Mouse (Mus musculus) kidney, embryonic 14.5 days (tissue): ENCODE measurements around the gene Gm21887. TPM values are rescaled to one million over a fixed set of nuclear protein-coding genes. Genes with fewer than 3 reads are reported as not detected.
A peak's percentile ranks its signal among the peaks of the same experiment; 100 is the strongest.
"Not testable (repeated sequence)": the region's sequence is repeated elsewhere in the genome, so short reads cannot be mapped to it uniquely, and the experiment has no call there.

Source experiments
- ATAC-seq: fragments of 200-750 bp; cut with Nextera tagmentation; 2 replicates; pipeline ENCODE4 v1.8.0; 2017; ENCODE audit warnings: moderate number of reproducible peaks, mild to moderate bottlenecking, moderate TSS enrichment, moderate library complexity; ENCODE audit not compliant: low FRiP score, low TSS enrichment
- H3K27ac ChIP-seq: fragments of 300-500 bp; sonication (generic); 2 replicates; pipeline ENCODE4 v1.5.1; 2014; ENCODE audit warnings: low read depth, mild to moderate bottlenecking, low read length, moderate library complexity, mixed read lengths
- H3K27me3 ChIP-seq: fragments of 300-500 bp; sonication (generic); 2 replicates; pipeline ENCODE4 v1.6.1; 2014; ENCODE audit warnings: mild to moderate bottlenecking, low read length; ENCODE audit not compliant: control insufficient read depth, insufficient read depth
- H3K36me3 ChIP-seq: fragments of 300-500 bp; sonication (generic); 2 replicates; pipeline ENCODE4 v1.6.1; 2014; ENCODE audit warnings: low read length, mixed read lengths; ENCODE audit not compliant: control insufficient read depth, insufficient read depth
- H3K4me1 ChIP-seq: fragments of 300-500 bp; sonication (generic); 2 replicates; pipeline ENCODE4 v1.6.1; 2014; ENCODE audit warnings: low read length, mixed read lengths; ENCODE audit not compliant: control insufficient read depth, insufficient read depth
- H3K4me2 ChIP-seq: fragments of 300-500 bp; sonication (generic); replicated peaks from 2 replicates; pipeline ENCODE4 v1.6.1; 2014; ENCODE audit warnings: low read depth, mild to moderate bottlenecking, low read length
- H3K4me3 ChIP-seq: fragments of 300-500 bp; sonication (generic); 2 replicates; pipeline ENCODE4 v1.5.1; 2014; ENCODE audit warnings: mild to moderate bottlenecking, low read length
- H3K9ac ChIP-seq: fragments of 300-500 bp; sonication (generic); 2 replicates; pipeline ENCODE4 v1.6.1; 2014; ENCODE audit warnings: low read depth, mild to moderate bottlenecking, low read length, moderate library complexity
- H3K9me3 ChIP-seq: fragments of 300-500 bp; sonication (generic); 2 replicates; pipeline ENCODE4 v1.6.1; 2016; ENCODE audit warnings: low read length; ENCODE audit not compliant: control insufficient read depth
- WGBS: fragments of 180-500 bp; shearing (Covaris S2); extraction: QIAGEN DNeasy Blood & Tissue Kit; methylation state at CpG from one replicate; pipeline ENCODE4 v1.1.7; 2014; 5-methylcytosine and 5-hydroxymethylcytosine counted together
- polyA plus RNA-seq: library from polyadenylated mRNA; unstranded; fragments of >200 nt; fragmentation: Nextera tagmentation; extraction: Ambion mirVana; gene quantifications from 2 replicates; pipeline ENCODE4 v1.2.1, GENCODE M21; 2014

The Gm21887 gene
- polyA plus RNA-seq, 1 experiment from 2014 or later: 279 TPM

DNA sequence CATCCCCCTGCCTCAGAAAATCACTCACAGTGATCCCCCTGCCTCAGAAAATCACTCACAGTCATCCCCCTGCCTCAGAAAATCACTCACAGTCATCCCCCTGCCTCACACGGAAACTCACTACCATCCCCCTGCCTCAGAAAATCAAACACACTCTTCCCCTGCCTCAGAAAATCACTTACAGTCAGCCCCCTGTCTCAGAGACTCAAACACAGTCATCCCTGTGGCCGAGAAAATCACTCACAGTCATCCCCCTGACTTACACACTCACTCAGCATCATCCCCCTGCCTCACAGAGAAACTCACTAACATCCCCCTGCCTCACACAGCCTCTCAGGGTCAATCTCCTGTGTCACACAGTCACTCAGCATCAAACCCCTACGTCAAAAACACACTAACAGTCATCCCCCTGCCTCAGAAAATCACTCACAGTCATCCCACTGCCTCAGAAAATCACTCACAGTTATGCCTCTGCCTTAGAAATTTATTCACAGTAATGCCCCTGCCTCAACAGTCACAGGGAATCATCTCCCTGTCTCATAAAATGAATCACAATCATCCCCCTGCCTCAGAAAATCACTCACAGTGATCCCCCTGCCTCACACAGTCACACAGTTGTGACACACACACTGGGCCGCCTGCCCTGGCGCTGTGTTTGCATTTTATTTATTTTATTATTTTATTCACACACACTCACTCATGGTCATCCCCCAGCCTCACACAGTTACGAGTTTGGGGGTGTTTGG is 8.6 kb upstream of the Gm21887 start:
- WGBS: 44% methylated on average over 6 of the region's 6 CpGs
- H3K36me3 ChIP-seq, ATAC-seq, H3K4me1 ChIP-seq, H3K9ac ChIP-seq, H3K27ac ChIP-seq, H3K4me2 ChIP-seq, H3K27me3 ChIP-seq, H3K4me3 ChIP-seq: not testable (repeated sequence)
- H3K9me3 ChIP-seq: peaks cover 31% of the 10 kb centered on the region

DNA sequence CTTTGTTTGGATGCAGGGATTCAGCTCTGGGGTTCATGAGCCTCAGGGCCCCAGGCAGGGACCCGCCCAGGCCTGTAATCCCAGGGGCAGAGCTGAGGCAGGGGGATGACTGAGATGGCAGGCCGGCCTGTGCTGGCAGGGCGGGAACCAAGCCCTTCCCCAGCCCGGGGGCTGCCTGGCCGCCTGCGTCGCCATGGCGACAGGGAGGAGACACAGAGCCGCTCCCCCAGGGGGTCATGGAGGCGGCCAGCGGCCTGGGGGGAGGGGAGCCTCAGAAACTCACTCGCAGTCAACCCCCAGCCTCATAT is 8.1 kb upstream of the Gm21887 start:
- not testable (repeated sequence) for H3K4me2 ChIP-seq, H3K27ac ChIP-seq, H3K36me3 ChIP-seq, H3K4me1 ChIP-seq, H3K9ac ChIP-seq, ATAC-seq, H3K4me3 ChIP-seq, H3K27me3 ChIP-seq
- peaks cover 30% of the 10 kb centered on the region for H3K9me3 ChIP-seq
- WGBS: 28% methylated on average over 10 of the region's 12 CpGs

DNA sequence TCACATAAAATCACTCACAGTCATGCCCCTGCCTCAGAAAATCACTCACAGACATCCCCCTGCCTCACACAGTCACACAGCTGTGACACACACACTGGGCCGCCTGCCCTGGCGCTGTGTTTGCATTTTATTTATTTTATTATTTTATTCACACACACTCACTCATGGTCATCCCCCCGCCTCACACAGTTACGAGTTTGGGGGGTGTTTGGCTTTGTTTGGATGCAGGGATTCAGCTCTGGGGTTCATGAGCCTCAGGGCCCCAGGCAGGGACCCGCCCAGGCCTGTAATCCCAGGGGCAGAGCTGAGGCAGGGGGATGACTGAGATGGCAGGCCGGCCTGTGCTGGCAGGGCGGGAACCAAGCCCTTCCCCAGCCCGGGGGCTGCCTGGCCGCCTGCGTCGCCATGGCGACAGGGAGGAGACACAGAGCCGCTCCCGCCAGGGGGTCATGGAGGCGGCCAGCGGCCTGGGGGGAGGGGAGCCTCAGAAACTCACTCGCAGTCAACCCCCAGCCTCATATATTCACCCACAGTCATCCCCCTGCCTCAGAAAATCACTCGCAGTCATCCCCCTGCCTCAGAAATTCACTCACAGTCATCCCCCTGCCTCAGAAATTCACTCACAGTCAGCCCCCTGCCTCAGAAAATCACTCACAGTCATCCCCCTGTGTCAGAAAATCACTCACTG is 6.8 kb upstream of the Gm21887 start:
- H3K4me2 ChIP-seq, H3K36me3 ChIP-seq, H3K9ac ChIP-seq, H3K4me3 ChIP-seq, ATAC-seq, H3K4me1 ChIP-seq, H3K27me3 ChIP-seq, H3K27ac ChIP-seq: not testable (repeated sequence)
- H3K9me3 ChIP-seq: peaks cover 27% of the 10 kb centered on the region
- WGBS: 23% methylated on average over 10 of the region's 18 CpGs

DNA sequence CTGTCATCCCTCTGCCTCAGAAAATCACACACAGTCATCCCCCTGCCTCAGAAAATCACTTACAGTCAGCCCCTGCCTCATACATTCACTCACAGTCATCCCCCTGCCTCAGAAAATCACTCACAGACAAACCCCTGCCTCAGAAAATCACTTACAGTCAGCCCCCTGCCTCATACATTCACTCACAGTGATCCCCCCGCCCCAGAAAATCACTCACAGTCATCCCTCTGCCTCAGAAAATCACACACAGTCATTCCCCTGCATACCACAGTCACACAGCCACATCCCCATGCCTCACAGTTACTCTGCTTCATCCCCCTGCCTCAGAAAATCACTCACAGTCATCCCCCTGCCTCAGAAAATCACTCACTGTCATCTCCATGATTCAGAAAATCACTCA is 5.9 kb upstream of the Gm21887 start:
- H3K4me1 ChIP-seq, ATAC-seq: not testable (repeated sequence)
- WGBS: 32% methylated on average over 1 of the region's 1 CpGs

DNA sequence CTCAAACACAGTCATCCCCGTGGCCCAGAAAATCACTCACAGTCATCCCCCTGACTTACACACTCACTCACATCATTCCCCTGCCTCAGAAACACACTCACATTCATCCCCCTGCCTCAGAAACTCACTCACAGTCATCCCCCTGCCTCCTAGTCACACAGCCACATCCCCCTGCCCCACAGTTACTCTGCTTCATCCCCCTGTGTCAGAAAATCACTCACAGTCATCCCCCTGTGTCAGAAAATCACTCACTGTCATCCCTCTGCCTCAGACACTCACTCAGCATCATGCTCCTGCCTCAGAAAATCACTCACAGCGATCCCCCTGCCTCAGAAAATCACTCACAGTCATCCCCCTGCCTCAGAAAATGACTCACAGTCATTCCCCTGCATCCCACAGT is 5.2 kb upstream of the Gm21887 start:
- not testable (repeated sequence) for H3K27ac ChIP-seq, H3K9ac ChIP-seq, H3K4me1 ChIP-seq, H3K27me3 ChIP-seq, H3K4me2 ChIP-seq, H3K4me3 ChIP-seq, ATAC-seq, H3K36me3 ChIP-seq
- H3K9me3 ChIP-seq: peaks cover 36% of the 10 kb centered on the region
- WGBS: 63% methylated on average over 2 of the region's 2 CpGs

More for the DNA sequence above, 5.9 kb upstream of the Gm21887 start:
- not testable (repeated sequence) for H3K36me3 ChIP-seq, H3K9ac ChIP-seq, H3K27me3 ChIP-seq, H3K4me3 ChIP-seq, H3K4me2 ChIP-seq, H3K27ac ChIP-seq
- peaks cover 33% of the 10 kb centered on the region for H3K9me3 ChIP-seq

DNA sequence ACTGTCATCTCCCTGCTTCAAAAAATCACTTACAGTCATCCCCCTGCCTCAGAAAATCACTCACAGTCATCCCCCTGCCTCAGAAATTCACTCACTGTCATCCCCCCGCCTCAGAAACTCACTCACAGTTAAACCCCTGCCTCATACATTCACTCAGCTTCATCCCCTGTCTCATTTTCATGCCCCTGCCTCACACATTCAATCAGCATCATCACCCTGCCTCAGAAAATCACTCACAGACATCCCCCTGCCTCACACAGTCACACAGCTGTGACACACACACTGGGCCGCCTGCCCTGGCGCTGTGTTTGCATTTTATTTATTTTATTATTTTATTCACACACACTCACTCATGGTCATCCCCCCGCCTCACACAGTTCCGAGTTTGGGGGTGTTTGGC is 4.7 kb upstream of the Gm21887 start:
- H3K27me3 ChIP-seq, ATAC-seq, H3K4me2 ChIP-seq, H3K4me1 ChIP-seq, H3K4me3 ChIP-seq, H3K36me3 ChIP-seq, H3K27ac ChIP-seq: not testable (repeated sequence)
- Histone ChIP-seq H3K9ac (0 out of 2 replicates have a peak overlapping the region, but pooled peaks have one; percentile 25), H3K9me3 (peaks cover 38% of the 10 kb centered on the region)
- 36% methylated on average over 5 of the region's 5 CpGs for WGBS

DNA sequence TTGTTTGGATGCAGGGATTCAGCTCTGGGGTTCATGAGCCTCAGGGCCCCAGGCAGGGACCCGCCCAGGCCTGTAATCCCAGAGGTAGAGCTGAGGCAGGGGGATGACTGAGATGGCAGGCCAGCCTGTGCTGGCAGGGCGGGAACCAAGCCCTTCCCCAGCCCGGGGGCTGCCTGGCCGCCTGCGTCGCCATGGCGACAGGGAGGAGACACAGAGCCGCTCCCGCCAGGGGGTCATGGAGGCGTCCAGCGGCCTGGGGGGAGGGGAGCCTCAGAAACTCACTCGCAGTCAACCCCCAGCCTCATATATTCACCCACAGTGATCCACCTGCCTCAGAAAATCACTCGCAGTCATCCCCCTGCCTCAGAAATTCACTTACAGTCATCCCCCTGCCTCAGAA is 4.3 kb upstream of the Gm21887 start:
- WGBS: 25% methylated on average over 13 of the region's 13 CpGs
- H3K27ac ChIP-seq, H3K27me3 ChIP-seq, H3K4me1 ChIP-seq, ATAC-seq, H3K4me2 ChIP-seq, H3K4me3 ChIP-seq, H3K36me3 ChIP-seq: not testable (repeated sequence)
- H3K9me3 ChIP-seq: peaks cover 36% of the 10 kb centered on the region
- H3K9ac ChIP-seq: 0 out of 2 replicates have a peak overlapping the region, but pooled peaks have one; percentile 25

DNA sequence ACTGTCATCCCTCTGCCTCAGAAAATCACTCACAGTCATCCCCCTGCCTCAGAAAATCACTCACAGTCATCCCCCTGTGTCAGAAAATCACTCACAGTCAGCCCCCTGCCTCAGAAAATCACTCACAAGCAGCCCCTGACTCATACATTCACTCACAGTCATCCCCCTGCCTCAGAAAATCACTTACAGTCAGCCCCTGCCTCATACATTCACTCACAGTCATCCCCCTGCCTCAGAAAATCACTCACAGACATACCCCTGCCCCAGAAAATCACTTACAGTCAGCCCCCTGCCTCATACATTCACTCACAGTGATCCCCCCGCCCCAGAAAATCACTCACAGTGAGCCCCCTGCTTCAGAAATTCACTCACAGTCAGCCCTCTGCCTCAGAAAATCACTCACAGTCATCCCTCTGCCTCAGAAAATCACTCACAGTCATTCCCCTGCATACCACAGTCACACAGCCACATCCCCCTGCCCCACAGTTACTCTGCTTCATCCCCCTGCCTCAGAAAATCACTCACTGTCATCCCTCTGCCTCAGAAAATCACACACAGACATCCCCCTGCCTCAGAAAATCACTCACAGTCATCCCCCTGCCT is 3.7 kb upstream of the Gm21887 start:
- not testable (repeated sequence) for H3K4me3 ChIP-seq, H3K27ac ChIP-seq, H3K27me3 ChIP-seq, H3K9ac ChIP-seq, H3K4me1 ChIP-seq, H3K36me3 ChIP-seq, ATAC-seq, H3K4me2 ChIP-seq
- WGBS: 51% methylated on average over 1 of the region's 1 CpGs
- peaks cover 37% of the 10 kb centered on the region for H3K9me3 ChIP-seq

DNA sequence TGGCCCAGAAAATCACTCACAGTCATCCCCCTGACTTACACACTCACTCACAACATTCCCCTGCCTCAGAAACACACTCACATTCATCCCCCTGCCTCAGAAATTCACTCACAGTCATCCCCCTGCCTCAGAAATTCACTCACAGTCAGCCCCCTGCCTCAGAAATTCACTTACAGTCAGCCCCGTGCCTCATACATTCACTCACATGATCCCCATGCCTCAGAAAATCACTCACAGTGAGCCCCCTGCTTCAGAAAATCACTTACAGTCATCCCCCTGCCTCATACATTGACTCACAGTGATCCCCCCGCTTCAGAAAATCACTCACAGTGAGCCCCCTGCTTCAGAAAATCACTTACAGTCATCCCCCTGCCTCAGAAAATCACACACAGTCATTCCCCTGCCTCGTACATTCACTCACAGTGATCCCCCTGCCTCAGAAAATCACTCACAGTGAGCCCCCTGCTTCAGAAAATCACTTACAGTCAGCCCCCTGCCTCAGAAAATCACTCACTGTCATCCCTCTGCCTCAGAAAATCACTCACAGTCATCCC is 2.7 kb upstream of the Gm21887 start:
- H3K4me3 ChIP-seq, H3K27ac ChIP-seq, H3K27me3 ChIP-seq, H3K9ac ChIP-seq, H3K4me2 ChIP-seq, H3K4me1 ChIP-seq, ATAC-seq: not testable (repeated sequence)
- Histone ChIP-seq H3K9me3 (peaks cover 41% of the 10 kb centered on the region), H3K36me3 (peaks cover 10% of the 10 kb centered on the region)
- WGBS: 61% methylated on average over 3 of the region's 3 CpGs
